Mouse (Mus musculus) common myeloid progenitor, adult 5-6 weeks (primary cell): ENCODE measurements at regions not wholly inside any gene's neighbourhood (a gene's known extent, or its start where the extent isn't known, plus 50 kb on each side); places are given as distances from the start of the nearest gene placed in this dataset.
"Not testable (repeated sequence)": the region's sequence is repeated elsewhere in the genome, so short reads cannot be mapped to it uniquely, and the experiment has no call there.

Experiments used
- ATAC-seq: replicated peaks from 2 replicates; pipeline ENCODE4 v1.8.0; 2016; ENCODE audit warnings: low read depth, mild to moderate bottlenecking, moderate TSS enrichment, inconsistent platforms; ENCODE audit not compliant: poor library complexity, severe bottlenecking

DNA sequence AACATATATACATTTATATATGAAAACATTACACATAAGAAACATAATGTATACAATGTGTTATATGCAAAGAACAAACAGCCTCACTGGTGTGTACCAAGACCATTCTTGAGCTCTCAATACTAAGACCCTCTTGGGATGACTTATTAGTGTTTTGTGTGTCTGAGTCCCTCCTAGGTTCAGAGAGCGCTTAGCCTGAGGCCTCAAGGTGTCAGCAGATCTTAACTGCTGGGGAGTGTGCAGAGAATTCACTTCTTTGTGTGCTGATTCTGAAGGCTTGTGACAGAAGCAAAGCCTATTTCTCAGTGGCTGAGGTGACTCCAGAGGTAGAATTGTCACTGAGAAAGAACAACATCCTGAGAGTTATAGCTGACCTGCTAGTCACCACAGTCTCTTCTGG is 505.7 kb upstream of the Olfr1507 start:
- ATAC-seq, result 0 out of 2 replicates have a peak, but pooled peaks have one; percentile 15

GRCm38 (mm10) chr14:52992106-52992760 is 496.7 kb upstream of the Olfr1507 start:
- not testable (repeated sequence) for ATAC-seq

DNA sequence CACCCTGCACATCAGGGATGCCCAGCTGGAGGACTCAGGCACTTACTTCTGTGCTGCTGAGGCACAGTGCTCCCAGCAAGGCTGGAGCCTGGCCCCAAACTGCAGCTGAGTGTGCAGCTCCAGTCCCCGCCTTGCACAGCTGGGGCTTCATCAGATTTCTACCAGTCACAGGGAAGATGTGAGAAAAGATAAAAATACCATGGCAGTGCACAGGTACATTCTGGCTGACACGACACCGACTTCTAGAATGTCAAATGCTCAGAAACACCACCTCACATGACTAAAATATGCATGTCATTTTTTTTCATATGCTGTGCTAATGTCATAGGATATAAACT is 495.7 kb upstream of the Olfr1507 start:
- ATAC-seq, result not testable (repeated sequence)

DNA sequence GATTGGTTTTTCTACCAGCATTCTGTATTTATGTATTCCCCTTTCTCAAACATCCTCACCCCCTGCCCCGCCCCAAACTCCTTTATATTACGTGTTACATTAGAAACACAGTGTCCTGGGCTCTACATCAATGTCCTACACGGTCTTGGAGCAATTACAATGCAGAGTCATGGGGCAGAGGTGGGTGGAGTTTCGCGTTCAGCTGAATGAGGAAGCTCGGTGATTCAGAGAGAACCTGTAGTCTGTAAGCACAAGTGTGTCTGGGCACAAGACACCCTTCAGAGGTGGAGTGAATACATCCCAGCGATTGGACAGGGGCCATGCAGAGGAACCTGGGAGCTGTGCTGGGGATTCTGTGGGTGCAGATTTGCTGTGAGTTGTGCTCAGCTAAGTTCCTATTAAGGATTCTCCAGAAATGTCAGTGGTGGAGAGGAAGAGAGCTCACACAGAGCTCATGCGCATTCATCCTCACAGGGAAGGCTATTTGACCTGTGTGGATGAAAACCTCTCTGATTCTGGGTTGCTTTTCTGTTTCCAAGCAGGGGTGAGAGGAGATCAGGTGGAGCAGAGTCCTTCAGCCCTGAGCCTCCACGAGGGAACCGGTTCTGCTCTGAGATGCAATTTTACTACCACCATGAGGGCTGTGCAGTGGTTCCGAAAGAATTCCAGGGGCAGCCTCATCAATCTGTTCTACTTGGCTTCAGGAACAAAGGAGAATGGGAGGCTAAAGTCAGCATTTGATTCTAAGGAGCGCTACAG is 495.2 kb upstream of the Olfr1507 start:
- peak; percentile 71 for ATAC-seq

- peak; percentile 52; the same call in 1 of the 2 replicates for ATAC-seq
These were observed 494.4 kb upstream of the Olfr1507 start for GRCm38 (mm10) chr14:52989940-52990339.

DNA sequence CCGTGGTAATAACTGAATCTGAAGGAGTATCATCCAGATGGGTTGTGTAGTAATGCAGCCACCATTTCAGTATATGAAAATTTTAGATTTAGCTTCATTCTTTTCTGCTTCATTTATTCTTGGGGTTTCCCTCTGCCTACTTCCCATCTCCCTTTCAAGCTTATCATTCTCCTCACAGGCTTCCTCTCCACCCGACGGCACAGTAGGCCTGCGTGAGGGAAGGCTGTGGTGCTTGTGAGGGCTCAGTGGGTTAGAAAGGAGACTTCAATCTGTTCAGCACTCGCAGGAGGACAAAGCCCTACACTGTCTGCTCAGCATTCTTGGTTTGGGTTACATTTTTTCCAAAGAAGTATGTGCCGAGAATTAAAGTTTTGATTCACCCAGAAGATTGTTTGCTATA is 493.0 kb upstream of the Olfr1507 start:
- ATAC-seq, result peak; percentile 91

DNA sequence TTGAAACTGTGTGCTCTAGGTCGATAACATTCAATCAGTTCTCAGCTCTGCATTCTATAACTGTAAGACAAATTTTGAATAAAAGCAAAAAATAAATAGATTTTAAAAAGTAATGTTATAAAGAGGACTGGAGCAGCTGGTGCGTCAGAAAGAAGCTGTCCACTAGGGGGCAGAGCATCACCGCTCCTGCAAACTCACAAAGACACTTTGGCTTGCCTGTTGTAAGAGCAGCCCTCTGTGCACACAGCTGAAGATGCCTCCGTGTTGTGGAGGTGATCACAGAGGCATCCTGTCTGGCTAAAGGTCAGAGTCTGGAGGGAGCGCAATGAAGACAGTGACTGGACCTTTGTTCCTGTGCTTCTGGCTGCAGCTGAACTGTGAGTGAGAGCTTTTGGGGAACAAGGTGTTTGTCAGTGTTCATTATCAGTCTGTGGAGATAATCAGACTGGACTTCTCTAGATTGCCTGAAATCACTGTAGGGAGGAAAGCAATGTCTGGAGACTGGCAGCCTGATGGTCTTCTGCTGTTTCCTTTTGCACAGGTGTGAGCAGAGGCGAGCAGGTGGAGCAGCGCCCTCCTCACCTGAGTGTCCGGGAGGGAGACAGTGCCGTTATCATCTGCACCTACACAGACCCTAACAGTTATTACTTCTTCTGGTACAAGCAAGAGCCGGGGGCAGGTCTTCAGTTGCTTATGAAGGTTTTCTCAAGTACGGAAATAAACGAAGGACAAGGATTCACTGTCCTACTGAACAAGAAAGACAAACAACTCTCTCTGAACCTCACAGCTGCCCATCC is 476.9 kb upstream of the Olfr1507 start:
- peak; percentile 95 for ATAC-seq

GRCm38 (mm10) chr14:52962110-52962509 is 466.6 kb upstream of the Olfr1507 start:
- ATAC-seq, result peak; percentile 73

- not testable (repeated sequence) for ATAC-seq
These were observed 461.0 kb upstream of the Olfr1507 start for GRCm38 (mm10) chr14:52956515-52956914.

GRCm38 (mm10) chr14:52944925-52945324 is 449.4 kb upstream of the Olfr1507 start:
- ATAC-seq, result peak; percentile 92

DNA sequence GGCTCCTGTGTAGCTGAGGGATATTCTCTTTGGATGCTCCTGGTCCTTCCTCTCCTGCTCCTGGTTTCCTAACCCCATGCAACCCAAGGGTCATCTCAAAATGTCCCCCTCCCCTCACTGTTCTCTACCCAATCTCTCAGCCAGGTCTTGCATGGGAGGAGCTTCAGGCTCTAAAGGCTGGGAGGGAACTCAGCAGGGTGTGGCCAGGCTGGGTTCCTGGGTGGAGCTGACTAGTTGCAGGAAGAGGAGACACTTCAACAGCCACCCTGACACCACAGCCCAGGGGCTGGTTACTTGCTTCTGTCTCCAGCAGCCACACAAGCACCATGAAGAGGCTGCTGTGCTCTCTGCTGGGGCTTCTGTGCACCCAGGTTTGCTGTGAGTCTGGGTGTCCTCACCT is 446.9 kb upstream of the Olfr1507 start:
- ATAC-seq, result peak; percentile 64

DNA sequence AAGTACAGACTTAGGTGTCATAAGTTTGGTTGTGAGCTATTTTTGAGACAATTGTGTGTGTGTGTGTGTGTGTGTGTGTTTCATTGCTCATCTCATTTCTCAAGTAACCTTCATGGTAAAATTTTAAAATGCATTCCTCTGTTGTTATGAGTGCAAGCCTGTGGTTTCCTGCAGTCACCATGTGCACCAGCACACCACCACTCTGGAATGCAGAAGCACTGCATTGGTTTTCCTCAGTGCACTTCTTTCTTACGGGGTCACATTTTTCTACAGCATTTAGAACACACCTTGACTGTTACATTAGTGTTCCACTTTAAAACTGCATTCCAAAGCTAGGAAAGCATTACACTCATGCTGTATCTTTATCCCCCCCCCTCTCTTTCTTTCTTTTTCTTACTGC is 446.2 kb upstream of the Olfr1507 start:
- ATAC-seq, result peak; percentile 50; the same call in 1 of the 2 replicates

DNA sequence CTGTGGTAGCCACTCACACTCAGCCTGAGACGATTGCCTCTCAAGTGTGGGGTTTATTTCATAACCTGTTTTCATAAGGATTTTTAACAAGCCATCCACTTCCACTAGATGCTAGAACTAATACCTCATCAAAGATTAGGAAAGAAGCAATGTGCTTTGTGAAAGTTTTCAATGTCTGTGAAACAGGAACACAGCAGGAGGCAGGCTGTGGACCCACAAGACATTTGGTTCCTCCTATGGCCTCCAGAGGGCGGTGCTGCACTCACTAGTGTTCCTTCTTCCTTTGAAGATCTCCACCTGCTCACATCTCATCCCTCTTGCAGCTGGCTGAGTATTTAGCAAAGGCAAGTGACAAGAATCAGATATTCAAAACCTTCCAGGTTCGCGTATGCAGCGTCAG is 424.6 kb upstream of the Olfr1507 start:
- peak; percentile 62; the same call in 1 of the 2 replicates for ATAC-seq

DNA sequence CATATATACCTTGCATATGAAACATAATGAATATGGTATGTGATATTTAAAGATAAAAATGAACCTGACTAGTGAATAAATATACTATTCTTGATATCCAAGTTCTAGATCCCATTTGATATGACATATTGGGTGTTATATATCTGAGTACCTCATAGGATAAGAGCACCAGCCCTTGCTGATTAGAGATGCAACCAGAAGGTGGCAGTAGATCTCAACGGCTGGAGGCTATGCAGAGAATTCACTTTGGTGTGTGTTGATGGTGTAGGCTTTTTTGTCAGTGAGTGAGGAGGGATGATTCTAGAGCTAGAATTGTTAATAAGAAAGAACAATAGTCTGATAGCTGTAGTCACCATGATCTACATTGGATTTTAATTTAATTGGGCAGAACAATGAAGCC is 418.3 kb upstream of the Olfr1507 start:
- peak; percentile 79 for ATAC-seq

DNA sequence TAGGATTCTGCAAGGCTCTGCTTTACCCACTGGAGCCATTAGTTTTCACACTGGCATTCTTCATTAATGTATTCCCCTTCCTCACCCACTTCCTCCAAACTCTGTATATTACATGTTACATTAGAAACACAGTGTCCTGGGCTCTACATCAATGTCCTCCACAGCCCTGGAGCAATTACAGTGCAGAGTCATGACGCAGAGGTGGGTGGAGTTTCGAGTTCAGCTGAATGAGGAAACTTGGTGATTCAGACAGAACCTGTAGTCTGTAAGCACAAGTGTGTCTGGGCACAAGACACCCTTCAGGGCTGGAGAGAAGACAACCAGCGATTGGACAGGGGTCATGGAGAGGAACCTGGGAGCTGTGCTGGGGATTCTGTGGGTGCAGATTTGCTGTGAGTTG is 404.1 kb upstream of the Olfr1507 start:
- peak; percentile 77 for ATAC-seq

- ATAC-seq, result peak; percentile 94
These were observed 402.8 kb upstream of the Olfr1507 start for GRCm38 (mm10) chr14:52898310-52898709.

DNA sequence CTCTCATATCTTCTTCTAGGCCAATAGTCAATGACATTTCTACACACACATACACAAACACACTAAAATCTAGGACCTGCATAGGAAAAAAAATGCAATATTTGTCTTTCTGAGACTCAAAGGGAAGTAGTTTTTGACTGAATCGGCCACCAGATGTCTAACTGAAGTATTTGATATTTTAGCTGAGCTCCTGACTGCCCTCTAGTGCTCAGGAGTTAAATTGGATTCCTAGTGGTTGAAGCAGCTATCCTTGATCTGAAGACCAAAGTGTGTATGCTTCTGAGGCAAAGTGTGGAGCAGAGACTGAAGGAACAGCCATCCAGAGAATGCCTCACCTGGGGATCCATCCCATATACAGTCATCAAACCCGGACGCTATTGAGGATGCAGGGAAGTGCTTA is 384.4 kb upstream of the Olfr1507 start:
- peak; percentile 84 for ATAC-seq

GRCm38 (mm10) chr14:52863841-52864240 is 368.3 kb upstream of the Olfr1507 start:
- not testable (repeated sequence) for ATAC-seq

DNA sequence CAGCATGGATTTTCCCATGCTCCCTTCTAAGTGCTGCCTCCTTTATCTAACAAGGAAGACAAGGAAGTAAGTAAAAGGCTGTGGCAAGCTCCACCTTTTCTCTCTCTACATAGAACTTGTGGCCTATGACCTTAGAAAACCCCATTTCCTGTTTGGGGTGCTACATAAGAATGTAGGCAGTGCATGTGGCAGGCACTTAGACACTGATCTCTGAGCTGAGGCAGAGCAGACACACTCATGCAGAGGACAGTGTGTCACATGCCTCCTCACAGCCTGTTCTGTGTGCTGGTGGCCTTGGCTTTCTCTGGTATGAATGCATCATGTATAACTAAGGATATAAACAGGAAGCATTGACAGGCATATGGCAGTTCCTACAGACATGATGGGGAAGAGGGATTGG is 367.6 kb upstream of the Olfr1507 start:
- peak; percentile 80 for ATAC-seq

DNA sequence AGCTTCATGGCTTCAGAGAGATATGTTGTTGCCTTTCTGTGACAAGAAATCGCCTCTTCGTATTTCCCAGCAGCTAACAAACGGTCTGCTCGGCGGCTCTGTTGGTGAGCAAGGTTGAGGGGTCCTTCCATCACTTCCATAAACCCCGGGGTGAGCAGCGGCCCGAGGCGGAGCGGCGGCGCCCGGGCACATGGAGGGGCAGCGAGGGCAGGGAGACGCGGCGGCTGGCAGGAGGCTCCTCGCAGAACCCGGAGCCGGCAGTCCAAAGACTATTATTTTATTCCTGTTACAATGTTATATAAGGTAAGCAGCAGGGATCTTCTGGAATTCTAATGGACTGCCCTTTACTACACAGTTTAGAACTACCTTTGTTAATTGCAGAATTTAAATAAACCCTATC is 366.9 kb upstream of the Olfr1507 start:
- 0 out of 2 replicates have a peak, but pooled peaks have one; percentile 42 for ATAC-seq

GRCm38 (mm10) chr14:52855339-52855738 is 359.8 kb upstream of the Olfr1507 start:
- ATAC-seq, result not testable (repeated sequence)
